Mouse (Mus musculus) spleen, adult 12 weeks (tissue): ENCODE measurements around the gene Cfap77.

Experiments
- DNase-seq: peaks from one replicate; pipeline ENCODE4 v3.0.0; 2022; ENCODE audit warnings: low spot score

Cfap77 gene

DNA sequence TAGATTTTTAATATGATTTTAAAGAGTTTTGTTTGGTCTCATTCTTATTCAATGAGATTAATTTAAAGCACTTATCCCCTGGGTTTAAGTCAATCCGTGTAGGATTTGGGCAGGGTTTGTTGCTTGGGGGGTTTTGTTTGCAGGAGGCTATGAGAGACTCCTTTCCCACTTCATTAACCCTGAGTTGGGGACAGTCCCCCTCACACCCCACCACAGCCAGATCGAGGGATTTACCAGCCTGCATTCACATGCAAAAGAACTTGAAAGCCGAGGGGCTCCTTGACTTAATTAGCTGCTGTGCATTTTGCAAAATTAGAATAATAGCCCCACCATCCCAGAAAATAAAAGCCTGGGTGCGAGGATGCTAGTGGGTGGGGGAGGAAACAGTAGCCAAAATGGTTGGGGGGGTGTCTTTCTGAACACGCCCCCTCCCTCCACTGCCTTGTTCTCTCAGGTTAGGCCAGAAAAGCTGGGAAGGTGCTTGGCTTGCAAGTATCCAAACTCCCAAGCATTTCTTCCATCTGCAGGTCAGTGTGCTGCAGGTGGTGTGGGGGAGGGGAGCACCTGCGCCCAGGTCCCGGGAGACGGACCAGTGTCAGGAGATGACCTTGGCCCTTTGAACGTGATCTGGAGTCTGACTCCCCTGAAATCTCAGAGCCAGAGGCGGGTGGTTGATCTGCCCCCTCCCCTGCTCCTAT lies 147.0 kb downstream of the Cfap77 start:
- no peak for DNase-seq

DNA sequence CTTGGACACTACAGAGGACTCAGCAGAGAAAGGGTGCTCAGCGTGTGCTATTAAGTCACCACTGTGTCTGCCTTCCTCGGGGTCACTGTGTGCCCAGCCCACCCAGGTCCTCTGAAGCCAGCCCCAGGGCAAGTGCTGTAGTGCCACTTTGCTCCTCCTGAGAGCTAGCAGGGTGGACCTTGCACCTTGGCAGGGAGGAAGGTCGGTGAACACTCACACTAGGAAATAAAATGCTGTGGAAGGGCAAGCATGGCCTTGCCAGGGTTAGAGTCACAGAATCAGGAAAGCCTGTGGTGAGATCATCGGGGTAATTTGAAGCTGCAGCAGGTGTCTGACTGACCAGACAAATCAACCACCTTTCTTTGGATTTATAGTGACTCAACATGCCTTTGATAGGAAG lies 149.3 kb downstream of the Cfap77 start:
- no peak for DNase-seq

DNA sequence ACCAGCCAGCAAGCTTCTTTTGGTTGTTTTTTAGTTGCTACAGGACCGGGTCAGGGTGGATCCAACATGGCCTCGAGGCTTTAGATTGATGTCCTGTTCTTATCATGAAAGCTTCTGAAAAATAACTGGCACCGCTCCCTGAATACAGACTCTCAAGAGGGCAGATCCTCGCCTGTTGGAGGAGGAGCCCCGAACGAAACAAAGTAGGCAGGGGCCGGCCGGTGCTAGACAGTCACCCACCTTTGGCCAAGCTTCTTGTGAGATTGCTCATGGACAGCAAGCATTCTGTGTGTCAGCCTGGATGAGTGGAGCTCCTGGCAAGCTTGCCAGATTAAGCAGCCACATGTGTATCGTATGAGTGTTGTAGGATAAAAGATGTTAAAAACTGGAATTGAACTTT lies 150.1 kb downstream of the Cfap77 start:
- DNase-seq, result no peak

DNA sequence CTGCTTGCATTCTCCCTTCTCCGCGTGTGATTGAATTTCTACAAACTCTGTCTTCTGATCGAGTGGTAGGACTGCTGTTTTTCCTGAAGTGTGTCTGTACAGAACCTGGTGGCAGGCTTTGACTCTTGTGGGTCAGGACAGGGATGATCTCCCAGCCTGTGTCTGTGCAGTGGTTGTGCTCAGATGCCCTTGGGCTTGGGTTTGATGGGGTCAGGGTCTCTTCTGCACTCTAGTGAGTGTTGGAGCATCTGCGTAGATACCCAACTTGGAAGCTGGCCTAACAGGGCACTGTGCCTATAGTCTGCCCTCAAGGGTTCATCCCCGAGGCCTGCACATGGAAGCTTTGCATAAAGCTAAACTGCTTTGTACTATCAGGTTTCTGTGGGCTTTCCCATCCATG lies 151.0 kb downstream of the Cfap77 start:
- no peak for DNase-seq

DNA sequence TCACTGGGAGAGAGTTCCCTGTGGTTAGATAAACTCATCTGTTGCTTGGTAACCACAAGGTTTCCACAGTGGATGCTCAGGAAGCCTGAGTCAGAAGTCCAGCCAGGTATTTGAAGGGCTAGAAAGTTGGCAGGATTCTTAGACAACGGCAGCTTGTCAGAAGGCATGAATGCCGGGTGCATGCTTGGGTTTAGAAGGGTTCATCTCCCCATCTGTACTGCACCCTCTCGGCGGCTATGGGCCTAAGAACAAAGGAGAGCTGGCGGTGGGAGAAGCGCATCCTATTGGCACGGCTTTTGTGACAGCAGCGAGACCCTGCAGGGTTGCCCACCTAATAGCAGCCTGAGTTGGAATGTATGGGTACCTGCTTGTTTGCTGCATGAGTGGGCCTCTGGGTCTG lies 152.6 kb downstream of the Cfap77 start:
- DNase-seq, result no peak

DNA sequence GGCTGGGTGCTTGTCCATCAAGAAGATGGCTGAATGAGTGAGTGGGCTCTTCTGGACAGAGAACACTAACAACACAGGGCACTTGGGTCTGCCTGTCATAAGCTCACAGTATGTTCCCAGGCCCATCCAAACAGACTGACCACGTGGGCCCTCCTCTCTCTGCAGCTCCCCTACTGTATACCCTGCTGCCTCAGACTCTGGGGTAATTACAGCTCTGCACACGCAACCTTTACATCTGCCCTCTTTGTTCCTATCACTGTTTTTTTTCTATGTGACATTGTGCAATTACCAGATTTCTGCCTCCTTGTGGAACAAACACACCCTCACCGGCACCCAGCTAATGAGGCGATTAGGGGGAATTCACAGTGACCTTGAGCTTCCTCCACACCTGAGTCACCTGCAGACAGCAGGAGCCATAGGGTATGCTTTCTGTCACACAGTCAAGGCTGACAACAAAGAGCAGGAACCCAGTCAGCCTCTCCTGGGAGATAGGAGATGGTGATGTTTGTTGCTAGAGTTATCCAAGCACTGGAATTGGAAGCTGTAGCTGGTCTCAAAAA lies 157.4 kb downstream of the Cfap77 start:
- no peak for DNase-seq

DNA sequence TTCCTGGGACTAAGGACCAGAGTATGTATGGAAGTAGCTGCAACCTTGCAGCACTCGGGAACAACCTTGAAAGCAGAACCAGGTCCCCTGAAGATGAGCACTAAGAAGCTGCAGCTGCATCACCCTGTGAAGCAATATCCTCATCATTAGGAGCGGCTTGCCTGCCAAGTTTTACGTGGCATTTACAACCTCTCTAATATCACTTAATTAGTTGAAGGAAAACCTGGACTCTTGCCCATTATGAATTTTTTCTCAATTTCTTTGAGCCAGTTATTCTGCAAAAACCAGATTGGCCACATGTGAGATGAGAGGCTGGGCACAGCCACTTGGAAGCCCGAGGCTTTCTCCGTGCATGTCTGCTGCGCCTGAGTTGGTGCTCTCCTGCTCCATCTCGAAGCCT lies 159.0 kb downstream of the Cfap77 start:
- no peak for DNase-seq

DNA sequence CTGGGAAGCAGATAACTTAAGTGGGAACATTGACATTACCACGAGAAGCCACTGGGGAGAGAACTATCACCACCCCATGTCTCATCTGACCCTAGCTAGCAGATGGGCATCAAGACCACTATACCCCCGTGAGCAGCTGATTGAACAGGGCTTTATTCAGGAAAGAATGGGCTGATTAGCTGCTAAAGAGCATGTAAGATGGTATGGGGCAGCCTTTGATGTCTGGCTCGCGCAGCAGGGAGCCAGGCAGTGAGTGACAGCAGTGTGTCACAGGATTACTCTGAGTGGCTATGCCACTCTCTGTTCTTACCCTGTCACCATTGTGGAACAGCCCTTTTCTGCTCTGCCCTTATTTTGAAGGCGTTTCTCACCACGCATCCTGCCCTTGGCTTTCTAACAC lies 161.3 kb downstream of the Cfap77 start:
- no peak for DNase-seq

DNA sequence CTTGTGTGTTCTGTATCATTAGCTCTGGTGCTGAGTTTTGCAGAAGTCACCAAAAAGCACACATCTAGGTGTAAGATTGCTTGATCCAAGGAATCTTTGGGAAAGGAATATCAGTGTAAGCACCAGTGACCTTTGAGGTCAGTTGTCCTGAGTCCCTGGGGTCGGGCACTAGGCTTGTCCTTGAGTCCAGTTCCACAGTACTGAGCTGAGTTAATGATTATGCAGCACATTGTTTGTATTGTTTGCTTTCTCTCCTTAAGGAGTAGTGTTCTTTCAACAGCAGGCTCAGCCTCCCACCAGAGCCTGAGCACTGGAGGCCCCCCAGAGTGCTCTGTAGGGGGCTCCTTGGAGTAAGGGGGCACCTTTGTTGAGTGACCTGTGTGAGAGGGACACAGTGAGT lies 162.1 kb downstream of the Cfap77 start:
- DNase-seq, result no peak

DNA sequence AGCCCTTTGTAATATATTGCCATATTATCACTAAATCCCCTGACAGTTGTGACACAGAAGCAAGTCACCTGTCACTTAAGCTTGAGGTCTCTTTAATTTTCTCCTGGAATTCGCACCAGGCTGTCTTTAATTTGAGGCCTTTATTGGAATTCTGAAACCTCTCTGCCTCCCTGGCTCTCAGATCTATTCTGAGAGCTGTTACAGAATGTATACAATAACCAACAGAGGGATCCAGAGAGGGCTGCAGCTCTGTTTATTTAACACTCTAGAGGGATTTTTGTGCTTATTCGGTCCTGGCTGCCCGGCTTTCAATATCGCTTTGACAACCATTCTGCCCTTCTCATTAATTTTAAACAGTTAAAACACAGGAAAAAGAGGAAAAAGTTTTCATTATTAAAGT lies 170.0 kb downstream of the Cfap77 start:
- no peak for DNase-seq

DNA sequence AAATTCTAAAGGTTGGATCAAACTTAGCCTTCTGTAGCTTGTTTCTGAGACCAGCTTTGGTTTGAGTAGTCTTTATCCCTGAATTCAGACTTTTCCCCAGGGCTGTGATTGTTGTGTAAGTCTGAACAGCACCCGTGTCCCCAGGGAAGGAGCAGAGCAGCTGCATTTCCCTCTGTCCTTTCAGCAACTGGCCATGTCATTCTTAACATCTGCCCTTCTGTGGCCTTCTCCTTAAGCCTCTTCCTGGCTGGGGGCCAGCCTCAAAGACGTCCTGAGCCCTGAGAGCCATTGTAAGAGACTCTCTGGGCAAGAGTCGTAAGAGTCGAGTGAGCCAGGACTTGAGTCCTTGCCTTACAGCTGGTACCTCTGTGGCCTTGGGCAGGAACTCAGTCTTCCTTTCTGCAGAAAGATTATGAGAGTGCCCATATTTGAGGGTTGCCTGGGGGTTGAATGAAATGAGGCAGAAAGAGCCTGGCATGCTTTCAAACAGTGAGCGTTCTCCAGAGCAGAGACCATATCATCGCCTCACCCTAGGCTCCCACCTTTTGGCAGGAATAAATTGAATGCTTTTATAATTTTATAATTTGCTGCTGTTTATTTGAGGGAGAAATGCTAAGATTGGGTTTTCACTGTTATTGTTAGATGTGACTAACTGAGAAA lies 171.9 kb downstream of the Cfap77 start:
- no peak for DNase-seq

DNA sequence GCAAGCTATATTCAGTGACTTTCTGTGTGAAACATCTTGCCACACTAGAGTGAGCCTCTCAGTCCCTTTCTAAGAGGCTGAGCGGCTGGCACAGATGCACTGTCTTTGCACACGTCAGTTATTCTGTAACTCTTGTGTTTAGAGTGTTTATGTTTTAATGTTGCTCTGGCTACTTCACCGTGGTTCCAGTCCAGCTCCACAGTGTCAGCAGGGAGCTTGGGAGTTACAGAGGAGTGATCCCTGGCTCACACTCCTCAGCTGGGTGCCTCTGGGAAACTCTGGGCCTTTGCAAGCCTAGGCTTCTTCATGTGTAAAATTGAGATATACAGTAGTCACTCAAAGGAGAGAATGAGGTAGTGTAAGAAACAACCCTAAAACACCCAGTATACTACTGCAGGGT lies 172.8 kb downstream of the Cfap77 start:
- DNase-seq, result no peak

DNA sequence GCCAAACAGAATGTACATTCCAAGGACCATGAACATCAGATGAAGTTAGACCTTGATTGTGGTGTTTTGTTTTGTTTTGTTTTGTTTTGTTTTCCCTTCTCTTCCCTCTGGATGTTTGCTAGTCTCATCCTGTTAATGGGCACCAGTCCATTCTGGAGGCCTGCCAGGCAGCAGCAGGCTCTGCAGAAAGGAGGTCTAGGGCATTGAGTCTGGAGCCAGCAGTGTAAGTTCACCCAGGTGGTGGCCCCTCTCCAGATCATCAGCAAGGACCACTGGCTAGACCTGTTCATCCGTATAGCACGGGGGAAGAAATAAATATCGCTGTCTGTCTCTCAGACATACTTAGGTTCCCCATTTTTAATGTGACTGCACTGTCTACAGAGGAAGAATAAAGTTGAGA lies 173.6 kb downstream of the Cfap77 start:
- no peak for DNase-seq
